ENCODE assay signal across 31 mouse cellular contexts in the genomic region with DNA sequence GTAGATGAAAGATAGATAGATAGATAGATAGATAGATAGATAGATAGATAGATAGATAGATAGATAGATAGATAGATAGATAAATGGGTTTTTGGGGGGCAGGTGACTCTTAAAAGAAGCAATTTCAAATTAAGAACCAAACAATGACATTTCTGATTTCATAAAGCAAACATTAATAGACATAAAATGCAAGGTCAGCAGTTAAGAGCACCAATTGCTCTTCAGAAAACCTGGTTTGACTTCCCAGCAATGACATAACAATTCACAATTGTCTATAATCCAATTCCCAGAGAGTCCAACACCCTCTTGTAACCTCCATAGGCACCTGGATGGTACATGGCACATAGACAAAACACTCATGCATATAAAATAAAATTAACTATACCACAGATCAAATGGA.
"Had no signal": no experiment of that assay in that cellular context is flagged by ENCODE, and none has a peak within 500 bp of the region (broad histone marks: within the 10 kb centered on the region; RNA-seq: fewer than 3 reads in every experiment).

No protein-coding gene starts in this region.

- H3K36me3 ChIP-seq: limb, embryonic 10.5 days; limb, embryonic 12.5 days; limb, embryonic 13.5 days; limb, embryonic 15.5 days; liver, embryonic 12.5 days; liver, embryonic 13.5 days; liver, embryonic 15.5 days; lung, embryonic 15.5 days; midbrain, embryonic 10.5 days; midbrain, embryonic 12.5 days; midbrain, embryonic 13.5 days; midbrain, embryonic 15.5 days had no signal

- H3K9ac ChIP-seq: limb, embryonic 12.5 days; limb, embryonic 13.5 days; limb, embryonic 15.5 days; liver, embryonic 12.5 days; liver, embryonic 13.5 days; liver, embryonic 14.5 days; liver, embryonic 15.5 days; liver, postnatal 0 days; lung, embryonic 14.5 days; lung, embryonic 15.5 days; midbrain, embryonic 12.5 days; midbrain, embryonic 13.5 days; midbrain, embryonic 15.5 days had no signal

- H3K27ac ChIP-seq: limb, embryonic 10.5 days; limb, embryonic 12.5 days; limb, embryonic 13.5 days; limb, embryonic 15.5 days; liver, embryonic 12.5 days; liver, embryonic 13.5 days; liver, embryonic 14.5 days; liver, embryonic 15.5 days; lung, embryonic 15.5 days; macrophage; midbrain, embryonic 10.5 days; midbrain, embryonic 12.5 days; midbrain, embryonic 13.5 days; midbrain, embryonic 15.5 days had no signal

- ATAC-seq: liver, embryonic 12.5 days; liver, postnatal 0 days; lung, postnatal 0 days; midbrain, embryonic 13.5 days; midbrain, embryonic 15.5 days; midbrain, embryonic 16.5 days had no signal

- H3K9me3 ChIP-seq: limb, embryonic 10.5 days; limb, embryonic 12.5 days; limb, embryonic 13.5 days; limb, embryonic 15.5 days; liver, embryonic 12.5 days; liver, embryonic 13.5 days; liver, embryonic 15.5 days; lung, embryonic 15.5 days; megakaryocyte, embryonic 14.5 days; midbrain, embryonic 10.5 days; midbrain, embryonic 12.5 days; midbrain, embryonic 13.5 days; midbrain, embryonic 15.5 days had no signal

- DNase-seq: left cerebral cortex, postnatal 4 days; liver; liver, embryonic 13.5 days; liver, postnatal 0 days; lung, adult 18-20 months; lung, adult 2 months; lung, embryonic 14.5 days; lung, postnatal 10 days; lung, postnatal 14 days; lung, postnatal 36 days; lung, postnatal 4 days; midbrain, embryonic 14.5 days had no signal

- H3K27me3 ChIP-seq: limb, embryonic 12.5 days; limb, embryonic 13.5 days; limb, embryonic 15.5 days; liver, embryonic 12.5 days; liver, embryonic 13.5 days; liver, embryonic 15.5 days; lung, embryonic 15.5 days; megakaryocyte, embryonic 14.5 days; midbrain, embryonic 12.5 days; midbrain, embryonic 13.5 days; midbrain, embryonic 15.5 days had no signal

- H3K4me2 ChIP-seq: limb, embryonic 12.5 days; limb, embryonic 13.5 days; limb, embryonic 15.5 days; liver, embryonic 11.5 days; liver, embryonic 12.5 days; liver, embryonic 13.5 days; liver, embryonic 15.5 days; lung, embryonic 14.5 days; lung, embryonic 15.5 days; midbrain, embryonic 11.5 days; midbrain, embryonic 12.5 days; midbrain, embryonic 13.5 days; midbrain, embryonic 15.5 days had no signal

- H3K4me1 ChIP-seq: limb, embryonic 15.5 days; liver, embryonic 12.5 days; liver, embryonic 13.5 days; liver, embryonic 15.5 days; lung, embryonic 15.5 days; megakaryocyte, embryonic 14.5 days had no signal

- H3K4me3 ChIP-seq: limb, embryonic 10.5 days; limb, embryonic 12.5 days; limb, embryonic 13.5 days; limb, embryonic 15.5 days; liver, embryonic 12.5 days; liver, embryonic 13.5 days; liver, embryonic 15.5 days; lung, embryonic 15.5 days; megakaryocyte, embryonic 14.5 days; midbrain, embryonic 10.5 days; midbrain, embryonic 12.5 days; midbrain, embryonic 13.5 days; midbrain, embryonic 15.5 days; myocyte had no signal
